14 mouse cellular contexts compared by ENCODE assay signal in genomic region chr9:80216786-80217501, GRCm38 (mm10). TPM values are rescaled to one million over a fixed set of nuclear protein-coding genes. Genes with fewer than 3 reads are reported as not detected.
DNase-seq lines count a peak whose midpoint lies in the region; ATAC-seq and TF ChIP-seq lines count a peak whose summit lies in the region.
"Had no signal": no experiment of that assay in that cellular context is flagged by ENCODE, and none has a peak within 500 bp of the region (broad histone marks: within the 10 kb centered on the region; RNA-seq: fewer than 3 reads in every experiment).

No protein-coding gene starts in this region.

- POLR2A ChIA-PET in Patski (lab: Charles Lee), result no interaction called here

- H3K9ac ChIP-seq in heart, embryonic 15.5 days, result no peak overlapping the region
- no peak overlapping the region for H3K9ac ChIP-seq in kidney, postnatal 0 days (ENCODE audit: low read depth, low read length)
- H3K9ac ChIP-seq: limb, embryonic 12.5 days; liver, embryonic 15.5 days; midbrain, embryonic 12.5 days had no signal

- in situ Hi-C loops in Patski (cut with MboI; ENCODE audit: low pct_unique_long_range_greater_than_20kb), result no loop called here

- H3K4me3 ChIP-seq in heart, embryonic 15.5 days, result no peak overlapping the region
- no peak overlapping the region for H3K4me3 ChIP-seq in kidney, postnatal 0 days (replicated peaks; ENCODE audit: low read depth, low read length)
- H3K4me3 ChIP-seq: erythroblast, embryonic 14.5 days; limb, embryonic 12.5 days; liver, embryonic 15.5 days; midbrain, embryonic 12.5 days had no signal

- no peak for DNase-seq in heart, postnatal 10 days
- DNase-seq in kidney, postnatal 0 days (ENCODE audit: low spot score), result peak; percentile 66
- DNase-seq in kidney, adult 18-20 months, result no peak
- peak; percentile 85 for DNase-seq in Patski (ENCODE audit: low read depth, low spot score)
- DNase-seq in kidney, postnatal 4 days, result peak; percentile 30 to 57
- DNase-seq in ovary, postnatal 10 days (ENCODE audit: low spot score), result no peak
- DNase-seq: cerebellum, adult 18-20 months; lung, postnatal 14 days; thymus, adult 2 months had no signal

- CTCF ChIA-PET in Patski (lab: Charles Lee), result no interaction called here

- WGBS in heart, embryonic 15.5 days, result 63% methylated on average over 16 of the region's 16 CpGs
- 34% methylated on average over 16 of the region's 16 CpGs for WGBS in kidney, postnatal 0 days

- no peak overlapping the region; the same call in 1 of the 2 replicates for H3K27ac ChIP-seq in heart, embryonic 15.5 days
- peak overlapping the region; percentile 42 for H3K27ac ChIP-seq in kidney, postnatal 0 days
- H3K27ac ChIP-seq: limb, embryonic 12.5 days; liver, embryonic 15.5 days; midbrain, embryonic 12.5 days had no signal

- 0 out of 2 replicates have a peak overlapping the region, but pooled peaks have one; percentile 2 for H3K4me2 ChIP-seq in heart, embryonic 15.5 days
- H3K4me2 ChIP-seq in kidney, postnatal 0 days (ENCODE audit: low read length), result peak overlapping the region; percentile 27; the same call in 1 of the 2 replicates
- H3K4me2 ChIP-seq: limb, embryonic 12.5 days; liver, embryonic 15.5 days; midbrain, embryonic 12.5 days had no signal

- intact Hi-C loops in heart, postnatal 10 days (cut with DNase I), result no loop called here

- no peak for ATAC-seq in heart, embryonic 15.5 days (replicated peaks; ENCODE audit: insufficient number of reproducible peaks, insufficient read depth, low FRiP score, low read depth)
- peak; percentile 48 for ATAC-seq in kidney, postnatal 0 days (replicated peaks; ENCODE audit: low FRiP score, low read depth)
- peak; percentile 96 for ATAC-seq in Patski

- H3K36me3 ChIP-seq in heart, embryonic 15.5 days, result no peaks in the 10 kb centered on the region
- 0 out of 2 replicates have a peak, but pooled peaks cover 3% of the 10 kb centered on the region for H3K36me3 ChIP-seq in kidney, postnatal 0 days (ENCODE audit: insufficient read depth, low read length)
- H3K36me3 ChIP-seq: limb, embryonic 12.5 days; liver, embryonic 15.5 days; midbrain, embryonic 12.5 days had no signal

- H3K4me1 ChIP-seq in heart, embryonic 15.5 days (replicated peaks), result peaks cover 13% of the 10 kb centered on the region
- 0 out of 2 replicates have a peak, but pooled peaks cover 5% of the 10 kb centered on the region for H3K4me1 ChIP-seq in kidney, postnatal 0 days (replicated peaks; ENCODE audit: insufficient read depth, low read length)
- H3K4me1 ChIP-seq: liver, embryonic 15.5 days had no signal

- H3K27me3 ChIP-seq in heart, embryonic 15.5 days, result no peaks in the 10 kb centered on the region
- no peaks in the 10 kb centered on the region for H3K27me3 ChIP-seq in kidney, postnatal 0 days (ENCODE audit: insufficient read depth, low read length)
- H3K27me3 ChIP-seq in Patski, result no peaks in the 10 kb centered on the region
- H3K27me3 ChIP-seq: limb, embryonic 12.5 days; liver, embryonic 15.5 days; midbrain, embryonic 12.5 days had no signal

- no peaks in the 10 kb centered on the region for H3K9me3 ChIP-seq in heart, embryonic 15.5 days (replicated peaks)
- H3K9me3 ChIP-seq in kidney, postnatal 0 days (replicated peaks; ENCODE audit: low read length), result no peaks in the 10 kb centered on the region
- H3K9me3 ChIP-seq: limb, embryonic 12.5 days; liver, embryonic 15.5 days; midbrain, embryonic 12.5 days had no signal

- no peak for TF ChIP-seq CTCF in kidney, postnatal 0 days (IDR thresholded peaks at IDR 0.05; ENCODE audit: low read depth)
- TF ChIP-seq CTCF in Patski (IDR thresholded peaks at IDR 0.05), result no peak

RNA-seq across cellular contexts. Expression of gene Myo6, which starts 52.1 kb away (rescaled TPM):
- 9.6 and 10.2 TPM in 2 replicates for polyA plus RNA-seq in heart, embryonic 15.5 days (2015; fragmentation: Nextera tagmentation; extraction: Ambion mirVana)
- 10 to 100 TPM; 17.7 to 18.7 TPM for total RNA-seq in heart, postnatal 10 days (2021)
- 51.0 and 63.1 TPM in 2 replicates for polyA plus RNA-seq in kidney, postnatal 0 days (2015; fragmentation: Nextera tagmentation; extraction: Ambion mirVana)
- polyA plus RNA-seq in Patski (2021), result 108 TPM

Comparison
In these comparisons a context has a peak if more than half of its experiments do, and no peak if none do; other contexts are left out.
1. DNase-seq: peak in kidney, postnatal 0 days (single experiment), Patski (single experiment) and kidney, postnatal 4 days (2 of 2); none in heart, postnatal 10 days (0 of 2), kidney, adult 18-20 months (single experiment) and ovary, postnatal 10 days (single experiment).